Mouse (Mus musculus) forebrain, embryonic 10.5 days (tissue): Measurements from ENCODE around the gene Gipc2. TPM values are rescaled to one million over a fixed set of nuclear protein-coding genes. Genes with fewer than 3 reads are reported as not detected.
A peak's percentile ranks its signal among the peaks of the same experiment; 100 is the strongest.

ENCODE experiments used
- DNase-seq: peaks from one replicate; pipeline ENCODE4 v3.0.0-alpha.2; 2017; ENCODE audit warnings: low spot score; ENCODE audit errors: extremely low spot score
- H3K27ac ChIP-seq: fragments of 300-500 bp; sonication (generic); 2 replicates; pipeline ENCODE4 v1.5.1; 2016; ENCODE audit warnings: mild to moderate bottlenecking
- H3K27me3 ChIP-seq: fragments of 300-500 bp; sonication (generic); 2 replicates; pipeline ENCODE4 v1.6.1; 2016; ENCODE audit warnings: mild to moderate bottlenecking; ENCODE audit not compliant: poor library complexity, severe bottlenecking
- H3K36me3 ChIP-seq: fragments of 300-500 bp; sonication (generic); replicated peaks from 2 replicates; pipeline ENCODE4 v1.6.1; 2016; ENCODE audit warnings: mild to moderate bottlenecking, moderate library complexity
- H3K4me1 ChIP-seq: fragments of 300-500 bp; sonication (generic); 2 replicates; pipeline ENCODE4 v1.6.1; 2016
- H3K4me3 ChIP-seq: fragments of 300-500 bp; sonication (generic); 2 replicates; pipeline ENCODE4 v1.5.1; 2016; ENCODE audit warnings: mild to moderate bottlenecking, moderate library complexity
- H3K9me3 ChIP-seq: fragments of 300-500 bp; sonication (generic); 2 replicates; pipeline ENCODE4 v1.6.1; 2016; ENCODE audit warnings: mild to moderate bottlenecking, moderate library complexity
- WGBS: fragments of 180-500 bp; shearing (Covaris S2); methylation state at CpG from one replicate; pipeline ENCODE4 v1.1.7; 2016; 5-methylcytosine and 5-hydroxymethylcytosine counted together
- polyA plus RNA-seq: library from polyadenylated mRNA; unstranded; fragments of >200 nt; fragmentation: Nextera tagmentation; extraction: Ambion mirVana; gene quantifications from 2 replicates; pipeline ENCODE4 v1.2.1, GENCODE M21; 2016

The Gipc2 gene
- polyA plus RNA-seq, 1 experiment from 2014 or later: 3.5 TPM

DNA sequence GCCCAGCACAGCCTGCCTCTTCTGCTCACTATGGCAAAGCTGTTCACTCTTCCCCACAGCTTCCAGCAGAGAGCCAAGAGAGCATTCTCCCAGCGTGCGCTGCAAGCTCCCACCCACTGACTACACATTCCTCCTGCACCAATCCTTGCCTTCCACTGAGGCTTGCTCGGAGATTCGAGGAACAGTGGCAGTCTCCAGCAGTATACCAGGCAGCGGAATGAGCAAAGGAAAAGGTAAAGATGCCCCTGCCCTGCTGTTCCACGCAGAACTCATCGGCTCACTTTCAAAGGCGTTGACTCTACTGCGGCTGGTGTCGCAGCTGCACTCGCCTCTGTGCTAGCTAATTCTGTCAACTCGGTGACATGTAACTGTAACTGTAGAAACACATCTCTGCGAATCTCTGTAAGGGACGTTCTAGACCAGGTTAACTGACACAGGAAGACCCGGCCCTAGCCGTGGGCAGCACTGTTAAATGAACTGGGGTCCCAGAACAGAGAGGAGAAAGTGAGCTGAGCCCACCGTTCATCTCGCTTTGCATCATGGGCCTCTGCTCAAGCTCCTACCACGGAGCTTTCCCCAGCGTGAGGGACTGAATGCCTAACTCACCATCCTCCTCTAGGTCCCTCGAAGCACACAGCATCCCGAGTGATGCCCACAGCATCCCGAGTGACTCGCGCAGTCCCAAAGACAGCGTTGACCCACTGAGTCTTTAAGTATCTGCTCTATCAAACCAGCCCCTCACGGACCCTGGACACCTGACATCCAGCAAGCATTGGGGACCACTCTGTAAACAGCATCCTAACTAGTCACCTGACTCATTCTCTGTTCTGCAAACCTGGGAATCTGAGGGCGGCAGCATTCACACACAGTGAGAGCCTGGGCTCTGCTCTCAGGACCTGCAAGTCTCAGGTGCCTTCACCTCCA, 59.5 kb downstream of the Gipc2 start:
- H3K27ac ChIP-seq: no peak overlapping the region
- no peaks in the 10 kb centered on the region for H3K9me3 ChIP-seq
- no peaks in the 10 kb centered on the region for H3K36me3 ChIP-seq
- H3K4me1 ChIP-seq: peaks cover 55% of the 10 kb centered on the region
- peak; percentile 64 for DNase-seq
- peak overlapping the region; percentile 56 for H3K4me3 ChIP-seq
- H3K27me3 ChIP-seq: peaks cover 65% of the 10 kb centered on the region
- 1% methylated on average over 28 of the region's 28 CpGs for WGBS

DNA sequence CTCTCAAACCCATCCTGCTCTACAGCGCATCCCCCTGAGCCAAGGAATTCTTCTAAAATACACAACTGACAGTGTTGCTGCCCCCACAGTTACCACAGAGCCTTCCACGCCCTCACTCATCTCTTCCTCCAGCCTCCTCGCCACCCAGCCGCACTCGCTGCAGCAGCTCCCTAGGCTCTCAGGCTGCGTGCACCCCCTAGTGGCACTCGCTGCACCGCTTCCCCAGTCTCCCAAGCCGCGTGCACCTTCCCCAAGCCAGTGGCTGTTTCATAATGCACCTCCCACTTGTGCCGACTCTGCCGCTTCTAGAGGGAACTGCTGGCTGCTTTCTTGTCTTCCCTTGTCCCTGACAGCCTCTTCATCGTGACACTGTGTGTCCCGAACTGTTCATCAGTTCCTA, 60.7 kb downstream of the Gipc2 start:
- Histone ChIP-seq H3K4me1 (peaks cover 52% of the 10 kb centered on the region), H3K36me3 (no peaks in the 10 kb centered on the region), H3K4me3 (peak overlapping the region; percentile 56), H3K9me3 (no peaks in the 10 kb centered on the region), H3K27me3 (peaks cover 59% of the 10 kb centered on the region), H3K27ac (no peak overlapping the region)
- WGBS: 2% methylated on average over 14 of the region's 14 CpGs
- peak; percentile 82 for DNase-seq

DNA sequence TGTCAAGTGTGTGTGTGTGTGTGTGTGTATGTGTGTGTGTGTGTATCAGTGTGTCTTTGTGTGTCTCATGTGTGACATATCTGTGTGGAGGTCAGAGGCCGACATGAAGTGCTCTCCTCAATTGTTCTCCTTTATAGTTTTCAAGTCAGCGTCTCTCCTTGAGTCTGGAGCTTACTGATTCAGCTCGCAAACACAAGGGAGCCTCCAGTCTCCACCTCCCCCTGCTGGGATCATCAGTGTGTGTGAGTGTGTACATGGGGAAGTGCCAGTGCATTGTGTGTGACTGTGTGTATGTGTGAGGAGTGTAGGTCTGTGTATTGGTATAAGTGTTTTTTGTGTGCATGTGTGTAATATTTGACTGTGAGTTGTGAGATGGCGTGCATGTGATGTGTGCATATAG, 62.6 kb downstream of the Gipc2 start:
- Histone ChIP-seq H3K4me1 (peaks cover 44% of the 10 kb centered on the region), H3K27ac (no peak overlapping the region), H3K9me3 (no peaks in the 10 kb centered on the region), H3K4me3 (no peak overlapping the region), H3K36me3 (no peaks in the 10 kb centered on the region), H3K27me3 (peaks cover 40% of the 10 kb centered on the region)
- no peak for DNase-seq
- 96% methylated on average over 4 of the region's 4 CpGs for WGBS

DNA sequence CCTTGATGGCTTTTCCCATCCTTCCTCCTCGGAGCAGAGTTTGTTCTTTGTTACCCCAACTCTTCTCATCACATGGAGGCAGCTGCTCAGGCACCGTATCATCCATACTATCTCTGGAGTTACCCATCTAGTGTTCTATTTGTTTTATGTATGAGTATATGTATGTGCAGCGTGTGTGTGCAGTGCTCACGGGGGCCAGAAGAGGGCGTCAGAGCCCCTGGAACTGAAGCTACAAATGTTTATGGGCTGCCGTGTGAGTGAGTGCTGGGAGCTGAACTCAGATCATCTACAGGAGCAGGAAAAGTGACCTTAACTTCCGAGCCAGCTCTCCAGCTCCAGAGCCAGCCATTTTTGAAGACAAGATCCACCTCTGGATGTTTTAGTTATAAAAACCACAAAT, 64.6 kb downstream of the Gipc2 start:
- H3K27ac ChIP-seq: no peak overlapping the region
- WGBS: 92% methylated on average over 7 of the region's 7 CpGs
- H3K4me1 ChIP-seq: peaks cover 25% of the 10 kb centered on the region
- no peak for DNase-seq
- no peaks in the 10 kb centered on the region for H3K9me3 ChIP-seq
- peaks cover 22% of the 10 kb centered on the region for H3K27me3 ChIP-seq
- H3K36me3 ChIP-seq: no peaks in the 10 kb centered on the region
- no peak overlapping the region for H3K4me3 ChIP-seq

DNA sequence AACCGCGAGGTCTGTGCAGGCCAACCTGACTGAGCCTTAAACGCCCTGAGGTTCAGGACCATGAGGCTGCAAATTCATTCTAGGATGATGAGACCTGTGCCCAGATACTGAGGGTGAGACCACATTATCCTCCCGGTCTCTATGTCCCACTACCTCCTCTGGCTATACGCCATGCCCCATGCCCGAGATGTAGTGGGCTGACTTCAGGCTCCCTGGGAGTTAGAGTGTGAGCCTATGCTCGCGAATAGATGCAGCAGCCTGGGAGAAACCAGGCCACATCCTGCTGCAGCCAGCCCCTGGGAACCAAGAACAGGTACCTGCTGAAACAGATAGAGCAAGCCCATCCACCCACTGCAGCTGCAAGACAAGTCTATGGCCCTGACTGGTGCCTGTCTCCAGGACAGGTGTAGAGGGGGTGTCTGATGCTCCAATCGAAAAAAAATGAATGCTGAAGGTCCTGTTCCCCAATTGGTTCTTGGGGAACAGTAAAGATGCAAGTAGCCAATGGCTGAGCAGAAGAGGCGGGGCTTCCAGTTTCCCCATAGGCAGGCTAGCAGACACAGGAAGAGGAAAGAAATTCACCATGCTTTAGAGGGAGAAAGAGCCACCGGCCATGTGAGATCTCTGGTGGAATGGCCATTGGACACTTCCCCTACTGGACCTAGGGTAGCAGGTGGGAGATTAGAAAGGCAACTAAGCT, 65.8 kb downstream of the Gipc2 start:
- H3K4me3 ChIP-seq: peak overlapping the region; percentile 29; the same call in 1 of the 2 replicates
- WGBS: 47% methylated on average over 11 of the region's 11 CpGs
- peaks cover 10% of the 10 kb centered on the region for H3K27me3 ChIP-seq
- peaks cover 13% of the 10 kb centered on the region for H3K4me1 ChIP-seq
- no peak for DNase-seq
- H3K27ac ChIP-seq: no peak overlapping the region
- no peaks in the 10 kb centered on the region for H3K9me3 ChIP-seq
- no peaks in the 10 kb centered on the region for H3K36me3 ChIP-seq

DNA sequence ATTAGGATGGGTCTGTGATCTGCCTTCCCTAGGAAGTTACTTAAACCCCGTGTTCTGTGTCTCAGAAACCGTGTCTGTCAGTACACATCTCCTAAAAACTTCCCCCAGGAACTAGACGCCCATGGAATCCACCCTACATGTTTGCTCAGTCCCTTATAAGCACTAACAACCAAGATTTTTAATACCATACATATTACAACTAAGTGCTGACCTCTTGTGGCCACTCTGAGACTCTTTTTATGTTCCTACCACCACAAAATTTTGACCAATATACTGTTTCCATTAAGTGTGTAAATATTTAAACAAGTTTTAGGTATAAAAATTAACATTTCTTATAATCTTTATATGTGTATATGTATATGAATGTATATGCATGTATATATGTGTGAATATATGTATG, 71.0 kb downstream of the Gipc2 start:
- no peak overlapping the region for H3K27ac ChIP-seq
- DNase-seq: no peak
- no peaks in the 10 kb centered on the region for H3K9me3 ChIP-seq
- peaks cover 7% of the 10 kb centered on the region; the same call in 1 of the 2 replicates for H3K4me1 ChIP-seq
- WGBS: 9% methylated on average over 3 of the region's 3 CpGs
- no peak overlapping the region for H3K4me3 ChIP-seq
- no peaks in the 10 kb centered on the region for H3K36me3 ChIP-seq
- peaks cover 22% of the 10 kb centered on the region for H3K27me3 ChIP-seq

DNA sequence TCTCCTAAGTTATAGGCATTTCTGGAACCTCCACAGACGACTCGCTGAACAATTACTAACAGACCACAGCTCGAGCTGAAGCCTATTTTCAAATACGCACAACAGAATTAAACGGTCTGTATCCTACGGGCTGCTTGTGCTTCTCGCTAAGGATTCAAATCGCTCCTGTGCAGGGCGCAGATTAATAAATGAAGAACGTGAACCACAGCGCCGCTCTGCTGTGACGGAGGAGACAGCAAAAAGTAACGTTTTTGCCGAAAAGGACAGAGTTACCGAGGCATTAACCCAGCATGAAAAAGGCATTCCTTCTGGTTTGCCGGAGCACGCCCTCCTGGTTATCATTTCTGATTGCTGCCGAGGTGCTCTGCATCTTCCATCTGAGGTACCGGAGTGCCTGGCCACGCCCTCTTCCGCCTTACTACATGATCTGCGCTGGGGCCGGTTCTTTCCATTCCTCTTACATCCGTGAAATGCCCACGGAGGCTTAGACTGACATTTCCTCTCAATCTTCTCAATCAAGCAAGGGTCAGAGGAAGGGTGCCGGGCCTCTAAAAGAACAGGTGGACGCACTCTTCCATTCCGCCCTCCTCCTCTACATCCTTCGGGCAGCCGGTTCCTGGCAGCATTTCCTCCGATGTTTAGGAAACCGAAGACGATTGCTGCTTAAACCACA, 73.5 kb downstream of the Gipc2 start:
- Histone ChIP-seq H3K27ac (no peak overlapping the region), H3K4me1 (0 out of 2 replicates have a peak, but pooled peaks cover 3% of the 10 kb centered on the region), H3K36me3 (no peaks in the 10 kb centered on the region), H3K4me3 (peak overlapping the region; percentile 47), H3K9me3 (no peaks in the 10 kb centered on the region), H3K27me3 (peaks cover 22% of the 10 kb centered on the region)
- DNase-seq: no peak
- WGBS: 58% methylated on average over 34 of the region's 34 CpGs

DNA sequence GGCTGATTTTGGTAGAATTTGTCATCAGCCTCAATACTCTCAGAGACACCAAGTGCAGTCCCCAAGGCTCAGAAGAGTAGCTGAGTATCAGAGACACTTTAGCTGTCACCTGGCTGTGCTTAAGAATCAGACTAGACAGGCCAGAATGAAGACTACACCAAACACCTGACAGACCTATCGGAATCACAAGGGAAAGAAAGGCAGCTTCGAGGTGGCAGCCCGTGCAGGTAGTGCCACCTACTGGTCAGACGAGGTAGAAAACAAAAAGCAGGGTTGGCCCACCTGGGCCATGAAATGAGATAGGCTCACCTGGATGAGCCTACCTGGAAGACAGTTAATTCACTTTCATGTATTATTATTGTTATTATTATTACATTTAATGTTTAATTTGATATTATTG, 76.9 kb downstream of the Gipc2 start:
- 12% methylated on average over 4 of the region's 4 CpGs for WGBS
- H3K9me3 ChIP-seq: no peaks in the 10 kb centered on the region
- no peak overlapping the region for H3K27ac ChIP-seq
- H3K27me3 ChIP-seq: peaks cover 20% of the 10 kb centered on the region
- H3K4me3 ChIP-seq: no peak overlapping the region
- DNase-seq: no peak
- H3K36me3 ChIP-seq: no peaks in the 10 kb centered on the region
- 0 out of 2 replicates have a peak, but pooled peaks cover 3% of the 10 kb centered on the region for H3K4me1 ChIP-seq

DNA sequence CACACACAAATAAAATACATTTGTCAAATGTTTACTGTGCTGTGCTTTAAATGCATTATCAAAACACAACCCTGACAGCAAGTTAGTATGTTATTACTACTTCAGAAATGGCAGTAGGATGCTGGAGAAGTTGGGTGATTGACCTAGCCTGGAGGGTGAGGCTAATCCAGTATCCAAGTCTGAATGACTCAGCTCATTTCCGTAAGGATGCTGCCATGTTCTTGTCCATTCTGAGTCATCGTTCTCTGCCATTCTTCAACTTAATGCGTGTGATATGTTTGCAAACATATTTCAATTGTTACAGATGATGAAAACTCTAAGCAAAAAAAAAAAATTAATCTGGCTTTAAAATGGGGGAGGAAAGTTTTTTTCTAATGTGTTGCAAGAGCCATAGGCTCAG, 84.6 kb downstream of the Gipc2 start:
- H3K27ac ChIP-seq: no peak overlapping the region
- no peak for DNase-seq
- no peaks in the 10 kb centered on the region for H3K9me3 ChIP-seq
- no peaks in the 10 kb centered on the region for H3K4me1 ChIP-seq
- H3K4me3 ChIP-seq: no peak overlapping the region
- H3K36me3 ChIP-seq: no peaks in the 10 kb centered on the region
- H3K27me3 ChIP-seq: no peaks in the 10 kb centered on the region
- 92% methylated on average over 3 of the region's 3 CpGs for WGBS

DNA sequence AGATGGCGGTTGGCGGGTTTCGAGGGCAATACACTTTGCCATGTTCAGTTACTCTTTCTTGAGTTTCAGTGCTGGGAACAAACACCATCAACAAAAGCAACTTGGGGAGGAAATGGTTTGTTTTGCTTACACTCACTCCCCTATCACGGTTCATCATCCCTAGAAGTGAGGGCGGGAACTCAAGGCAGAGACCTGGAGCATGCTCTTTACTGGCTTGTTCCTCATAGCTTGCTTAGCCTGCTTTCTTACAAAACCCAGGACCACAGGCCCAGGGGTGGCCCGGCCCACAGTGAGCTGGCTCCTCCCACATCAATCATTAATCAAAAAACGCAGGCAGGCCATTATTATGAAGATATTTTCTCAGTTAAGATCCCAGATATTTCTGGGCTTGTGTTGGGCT, 89.9 kb downstream of the Gipc2 start:
- no peaks in the 10 kb centered on the region for H3K9me3 ChIP-seq
- no peak for DNase-seq
- H3K36me3 ChIP-seq: no peaks in the 10 kb centered on the region
- no peak overlapping the region for H3K27ac ChIP-seq
- H3K4me3 ChIP-seq: no peak overlapping the region
- 86% methylated on average over 7 of the region's 7 CpGs for WGBS
- H3K27me3 ChIP-seq: no peaks in the 10 kb centered on the region
- H3K4me1 ChIP-seq: no peaks in the 10 kb centered on the region

DNA sequence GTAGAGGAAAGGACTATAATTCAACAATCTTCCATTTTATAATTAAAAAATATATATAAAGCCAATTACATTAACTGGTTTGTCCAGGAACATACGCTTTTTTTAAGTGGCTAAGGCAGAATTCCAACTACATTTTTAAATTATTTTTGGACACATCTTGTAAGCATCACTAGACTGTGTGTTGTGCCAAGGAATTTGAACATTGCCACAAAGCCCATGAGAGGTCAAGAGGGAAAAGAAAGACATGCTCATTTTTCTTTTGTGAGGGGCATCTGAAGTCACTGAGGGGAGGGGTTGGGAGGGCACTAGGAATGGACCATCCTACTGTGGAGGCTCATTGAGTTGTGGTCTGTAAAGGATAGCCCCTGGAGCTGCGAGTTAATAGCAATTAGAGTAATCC, 97.0 kb downstream of the Gipc2 start:
- H3K27me3 ChIP-seq: 0 out of 2 replicates have a peak, but pooled peaks cover 14% of the 10 kb centered on the region
- no peak for DNase-seq
- no peak overlapping the region for H3K27ac ChIP-seq
- WGBS: 91% methylated on average over 2 of the region's 2 CpGs
- no peak overlapping the region for H3K4me3 ChIP-seq
- no peaks in the 10 kb centered on the region for H3K36me3 ChIP-seq
- peaks cover 12% of the 10 kb centered on the region for H3K4me1 ChIP-seq
- no peaks in the 10 kb centered on the region for H3K9me3 ChIP-seq

DNA sequence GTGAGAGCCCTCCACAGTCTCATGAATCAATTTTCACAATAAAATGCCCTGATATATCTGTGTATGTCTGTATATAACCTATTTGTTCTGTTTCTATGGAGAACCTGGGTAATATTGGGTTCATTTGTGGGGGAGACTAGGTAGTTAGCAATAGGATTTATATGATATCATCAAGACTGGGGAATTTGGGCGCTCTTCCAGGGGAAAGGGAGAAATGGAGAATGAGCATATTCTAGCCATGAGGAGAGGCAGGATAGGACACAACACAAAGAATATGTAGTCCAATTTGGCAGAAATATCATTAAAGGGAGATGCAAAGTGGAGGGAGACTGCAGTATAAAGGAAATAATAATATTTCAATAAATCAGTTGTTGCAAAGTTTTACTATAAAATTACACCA, 97.7 kb downstream of the Gipc2 start:
- Histone ChIP-seq H3K4me1 (peaks cover 12% of the 10 kb centered on the region), H3K4me3 (no peak overlapping the region), H3K27ac (no peak overlapping the region), H3K9me3 (no peaks in the 10 kb centered on the region), H3K27me3 (0 out of 2 replicates have a peak, but pooled peaks cover 14% of the 10 kb centered on the region), H3K36me3 (no peaks in the 10 kb centered on the region)
- 95% methylated on average over 1 of the region's 1 CpGs for WGBS
- DNase-seq: no peak
